40 mouse cellular contexts compared by ENCODE assay signal in genomic region chr11:6779752-6780151, GRCm38 (mm10). TPM values are rescaled to one million over a fixed set of nuclear protein-coding genes. Genes with fewer than 3 reads are reported as not detected.
"Had no signal": no experiment of that assay in that cellular context is flagged by ENCODE, and none has a peak within 500 bp of the region (broad histone marks: within the 10 kb centered on the region; RNA-seq: fewer than 3 reads in every experiment).

No protein-coding gene starts in this region.

- H3K27ac ChIP-seq: heart, adult 2 months; heart, embryonic 13.5 days; heart, embryonic 15.5 days; hindbrain, postnatal 0 days; limb, embryonic 13.5 days; limb, embryonic 15.5 days; liver, embryonic 12.5 days; liver, embryonic 14.5 days had no signal

- H3K4me2 ChIP-seq: heart, embryonic 11.5 days; heart, embryonic 13.5 days; heart, embryonic 15.5 days; hindbrain, embryonic 14.5 days; kidney, embryonic 15.5 days; limb, embryonic 13.5 days; limb, embryonic 15.5 days; liver, embryonic 12.5 days had no signal

- H3K27me3 ChIP-seq: heart, embryonic 13.5 days; heart, embryonic 15.5 days; kidney, embryonic 15.5 days; limb, embryonic 13.5 days; limb, embryonic 15.5 days; liver, embryonic 12.5 days had no signal

- H3K9ac ChIP-seq: heart, embryonic 13.5 days; heart, embryonic 15.5 days; hindbrain, embryonic 14.5 days; kidney, embryonic 15.5 days; limb, embryonic 13.5 days; limb, embryonic 15.5 days; liver, embryonic 12.5 days; liver, embryonic 14.5 days had no signal

- H3K4me3 ChIP-seq: heart, adult 2 months; heart, embryonic 13.5 days; heart, embryonic 15.5 days; kidney, embryonic 15.5 days; limb, embryonic 13.5 days; limb, embryonic 15.5 days; liver, embryonic 12.5 days had no signal

- ATAC-seq: hindbrain, postnatal 0 days; intestine, embryonic 16.5 days; liver, embryonic 12.5 days had no signal

- H3K9me3 ChIP-seq: heart, embryonic 13.5 days; heart, embryonic 15.5 days; kidney, embryonic 15.5 days; limb, embryonic 13.5 days; limb, embryonic 15.5 days had no signal

- DNase-seq: gastrocnemius, postnatal 14 days; gastrocnemius, postnatal 36 days; heart, adult 2 months; heart, postnatal 14 days; heart, postnatal 36 days; kidney, adult 11 months; kidney, postnatal 14 days; layer of hippocampus, adult 9-11 months; layer of hippocampus, postnatal 36 days; left cerebral cortex, postnatal 4 days had no signal

- H3K4me1 ChIP-seq: heart, embryonic 15.5 days; limb, embryonic 13.5 days; limb, embryonic 15.5 days; liver, embryonic 12.5 days had no signal

- H3K36me3 ChIP-seq: heart, embryonic 13.5 days; heart, embryonic 15.5 days; kidney, embryonic 15.5 days; limb, embryonic 13.5 days; limb, embryonic 15.5 days; liver, embryonic 12.5 days had no signal

RNA-seq across cellular contexts. Expression of gene Gm11983, which starts 57.7 kb away (rescaled TPM):
- total RNA-seq: gastrocnemius, adult 18-20 months; gastrocnemius, adult 8-10 months; gastrocnemius, postnatal 14 days; gastrocnemius, postnatal 36 days; heart, adult 2 months; heart, postnatal 14 days; heart, postnatal 36 days; hematopoietic stem cell, adult 5-6 weeks; hindbrain, postnatal 0 days; layer of hippocampus, adult 18-20 months; layer of hippocampus, adult 8-10 months; layer of hippocampus, postnatal 14 days; layer of hippocampus, postnatal 36 days; left cerebral cortex, adult 18-20 months; left cerebral cortex, adult 8-10 months; left cerebral cortex, postnatal 10 days; left cerebral cortex, postnatal 25 days; left cerebral cortex, postnatal 4 days; liver, adult 2 months had no signal
- polyA plus RNA-seq: gonadal fat pad, adult 2 months; heart, adult 2 months; heart, embryonic 11.5 days; heart, embryonic 13.5 days; heart, embryonic 15.5 days; heart, postnatal 0 days; hindbrain, embryonic 11.5 days; hindbrain, embryonic 14.5 days; hindbrain, postnatal 0 days; intestine, embryonic 14.5 days; intestine, embryonic 16.5 days; kidney, adult 2 months; kidney, embryonic 15.5 days; kidney, postnatal 0 days; large intestine, adult 2 months; limb, embryonic 11.5 days; limb, embryonic 13.5 days; limb, embryonic 15.5 days; liver, adult 2 months; liver, embryonic 12.5 days; liver, embryonic 14.5 days had no signal
